In the genomic region with DNA sequence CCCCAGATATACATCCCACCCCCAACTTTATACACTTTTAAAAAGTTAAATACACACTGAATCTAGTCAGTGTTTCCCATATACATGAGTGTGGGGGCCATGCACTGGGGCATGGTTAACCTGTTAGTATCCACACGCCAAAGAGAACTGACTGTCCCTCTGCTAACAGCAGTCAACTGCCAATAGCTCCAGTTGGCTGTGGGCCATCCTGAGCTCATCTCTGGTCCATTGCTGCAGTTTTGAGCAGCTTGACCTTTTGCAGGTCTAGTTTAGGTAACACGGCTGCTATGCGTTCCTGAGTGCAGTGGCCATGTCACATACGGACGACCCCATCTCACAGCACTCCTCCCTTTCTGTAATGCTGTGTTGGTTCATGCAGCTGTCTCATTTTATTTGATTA, we compare ENCODE assay signal across 22 mouse cellular contexts.
"Had no signal": no experiment of that assay in that cellular context is flagged by ENCODE, and none has a peak within 500 bp of the region (broad histone marks: within the 10 kb centered on the region; RNA-seq: fewer than 3 reads in every experiment).

No protein-coding gene starts in this region.

- H3K4me3 ChIP-seq: limb, embryonic 12.5 days; limb, embryonic 15.5 days; lung, embryonic 15.5 days; megakaryocyte, embryonic 14.5 days; midbrain, embryonic 10.5 days; midbrain, embryonic 13.5 days; myocyte; neural tube, embryonic 13.5 days; stomach, embryonic 15.5 days had no signal

- H3K4me1 ChIP-seq: limb, embryonic 12.5 days; limb, embryonic 15.5 days; lung, embryonic 15.5 days; megakaryocyte, embryonic 14.5 days; midbrain, embryonic 10.5 days; midbrain, embryonic 13.5 days; neural tube, embryonic 13.5 days; stomach, embryonic 15.5 days had no signal

- H3K27ac ChIP-seq: limb, embryonic 12.5 days; limb, embryonic 15.5 days; liver, embryonic 14.5 days; lung, embryonic 15.5 days; midbrain, embryonic 10.5 days; midbrain, embryonic 13.5 days; neural tube, embryonic 13.5 days; stomach, embryonic 15.5 days had no signal

- H3K36me3 ChIP-seq: limb, embryonic 12.5 days; lung, embryonic 15.5 days; stomach, embryonic 15.5 days had no signal

- H3K27me3 ChIP-seq: limb, embryonic 12.5 days; limb, embryonic 15.5 days; lung, embryonic 15.5 days; megakaryocyte, embryonic 14.5 days; midbrain, embryonic 13.5 days; neural tube, embryonic 13.5 days; stomach, embryonic 15.5 days had no signal

- DNase-seq: kidney, postnatal 14 days; kidney, postnatal 4 days; left cerebral cortex, postnatal 4 days; liver, postnatal 0 days; lung, postnatal 10 days; lung, postnatal 36 days; retina, postnatal 1 day; right cerebral cortex, postnatal 25 days; spleen, adult 18-20 months; thymus, adult 2 months; thymus, postnatal 14 days; thymus, postnatal 4 days had no signal
